Mouse (Mus musculus) kidney, postnatal 14 days (tissue): ENCODE data around the gene Kcna2.

ENCODE experiments used
- DNase-seq: peaks from one replicate; pipeline ENCODE4 v3.0.0; 2022; ENCODE audit warnings: mixed read lengths

Gene Kcna2

GRCm38 (mm10) chr3:107100811-107101455 is at the start of gene Kcna2:
Gene Kcna2, plus strand, starts transcription at chr3:107101146.
- no peak for DNase-seq

GRCm38 (mm10) chr3:107061468-107061867 is 39.5 kb upstream of the Kcna2 start:
- DNase-seq = no peak

GRCm38 (mm10) chr3:107062771-107063170 is 38.2 kb upstream of the Kcna2 start:
- no peak for DNase-seq

- DNase-seq = no peak
These were observed 35.3 kb upstream of the Kcna2 start for GRCm38 (mm10) chr3:107065510-107066095.

GRCm38 (mm10) chr3:107066165-107066850 is 34.6 kb upstream of the Kcna2 start:
- DNase-seq = no peak

- DNase-seq = no peak
These were observed 33.7 kb upstream of the Kcna2 start for GRCm38 (mm10) chr3:107067245-107067644.

- no peak for DNase-seq
These were observed 27.1 kb upstream of the Kcna2 start for GRCm38 (mm10) chr3:107073863-107074262.

- no peak for DNase-seq
These were observed 25.2 kb upstream of the Kcna2 start for GRCm38 (mm10) chr3:107075705-107076104.

GRCm38 (mm10) chr3:107076658-107077057 is 24.3 kb upstream of the Kcna2 start:
- DNase-seq = no peak

- no peak for DNase-seq
These were observed 23.8 kb upstream of the Kcna2 start for GRCm38 (mm10) chr3:107077101-107077500.

- DNase-seq = no peak
These were observed 20.1 kb upstream of the Kcna2 start for GRCm38 (mm10) chr3:107080803-107081202.

- DNase-seq = peak; percentile 25
These were observed 19.7 kb upstream of the Kcna2 start for GRCm38 (mm10) chr3:107081227-107081626.

- DNase-seq = no peak
These were observed 16.4 kb upstream of the Kcna2 start for GRCm38 (mm10) chr3:107084586-107084985.

- DNase-seq = no peak
These were observed 13.5 kb upstream of the Kcna2 start for GRCm38 (mm10) chr3:107087410-107087809.

- DNase-seq = no peak
These were observed 12.1 kb upstream of the Kcna2 start for GRCm38 (mm10) chr3:107088820-107089219.

- no peak for DNase-seq
These were observed 11.5 kb upstream of the Kcna2 start for GRCm38 (mm10) chr3:107089475-107089874.

- DNase-seq = no peak
These were observed 10.9 kb upstream of the Kcna2 start for GRCm38 (mm10) chr3:107090001-107090400.

- DNase-seq = no peak
These were observed 10.4 kb upstream of the Kcna2 start for GRCm38 (mm10) chr3:107090403-107091150.

- DNase-seq = peak; percentile 47
These were observed 6.9 kb upstream of the Kcna2 start for GRCm38 (mm10) chr3:107094028-107094427.

GRCm38 (mm10) chr3:107096269-107096731 is 4.6 kb upstream of the Kcna2 start:
- DNase-seq = no peak

GRCm38 (mm10) chr3:107099866-107100265 is 1.1 kb upstream of the Kcna2 start:
- DNase-seq = no peak

- peak; percentile 2 for DNase-seq
These were observed 475 bp downstream of the Kcna2 start for GRCm38 (mm10) chr3:107101456-107101786.
